Mouse (Mus musculus) bone marrow macrophage, adult 2 months (primary cell): ENCODE measurements at regions not wholly inside any gene's neighbourhood (a gene's known extent, or its start where the extent isn't known, plus 50 kb on each side); places are given as distances from the start of the nearest gene placed in this dataset.

ENCODE experiments used
- H3K27ac ChIP-seq: 2 replicates; pipeline ENCODE4 v1.5.1; 2012; ENCODE audit warnings: low read depth, low read length; ENCODE audit not compliant: insufficient read depth
- H3K4me1 ChIP-seq: 2 replicates; pipeline ENCODE4 v1.6.1; 2012; ENCODE audit warnings: low read length; ENCODE audit not compliant: control insufficient read depth, insufficient read depth
- H3K4me3 ChIP-seq: 2 replicates; pipeline ENCODE4 v1.5.1; 2012; ENCODE audit warnings: mild to moderate bottlenecking, low read length, moderate library complexity; ENCODE audit not compliant: insufficient read depth
- CTCF ChIP-seq: IDR thresholded peaks from 2 replicates; pipeline ENCODE4 v1.5.1; 2012; ENCODE audit warnings: low read depth, mild to moderate bottlenecking, low read length, moderate library complexity
- POLR2A ChIP-seq: IDR thresholded peaks from 2 replicates; pipeline ENCODE4 v1.6.1; 2012; ENCODE audit warnings: mild to moderate bottlenecking, low read depth, low read length, borderline replicate concordance

DNA sequence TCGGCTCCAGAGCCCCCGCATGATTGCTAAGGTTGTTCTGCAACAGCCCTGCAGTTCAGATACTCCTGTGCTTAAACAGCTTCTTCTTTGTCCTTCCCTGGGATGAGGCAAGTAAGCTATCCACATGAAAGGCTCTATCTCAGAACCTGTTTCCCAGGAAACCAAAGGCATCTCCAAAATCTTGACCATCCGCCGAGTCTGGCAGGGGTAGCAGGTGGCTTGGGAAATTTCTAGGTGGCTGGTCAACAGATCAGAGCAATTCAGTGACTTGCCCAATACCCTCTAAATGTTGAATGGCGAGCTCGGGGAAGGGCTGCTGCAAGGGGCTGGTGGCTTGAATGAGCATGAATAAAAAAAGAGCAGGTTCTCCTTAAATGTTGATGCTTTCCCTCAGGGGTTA, 229.7 kb upstream of the Mphosph6 start:
- H3K4me3 ChIP-seq: no peak overlapping the region
- no peak for TF ChIP-seq POLR2A
- no peak for TF ChIP-seq CTCF
- no peak overlapping the region for H3K27ac ChIP-seq
- no peaks in the 10 kb centered on the region for H3K4me1 ChIP-seq

DNA sequence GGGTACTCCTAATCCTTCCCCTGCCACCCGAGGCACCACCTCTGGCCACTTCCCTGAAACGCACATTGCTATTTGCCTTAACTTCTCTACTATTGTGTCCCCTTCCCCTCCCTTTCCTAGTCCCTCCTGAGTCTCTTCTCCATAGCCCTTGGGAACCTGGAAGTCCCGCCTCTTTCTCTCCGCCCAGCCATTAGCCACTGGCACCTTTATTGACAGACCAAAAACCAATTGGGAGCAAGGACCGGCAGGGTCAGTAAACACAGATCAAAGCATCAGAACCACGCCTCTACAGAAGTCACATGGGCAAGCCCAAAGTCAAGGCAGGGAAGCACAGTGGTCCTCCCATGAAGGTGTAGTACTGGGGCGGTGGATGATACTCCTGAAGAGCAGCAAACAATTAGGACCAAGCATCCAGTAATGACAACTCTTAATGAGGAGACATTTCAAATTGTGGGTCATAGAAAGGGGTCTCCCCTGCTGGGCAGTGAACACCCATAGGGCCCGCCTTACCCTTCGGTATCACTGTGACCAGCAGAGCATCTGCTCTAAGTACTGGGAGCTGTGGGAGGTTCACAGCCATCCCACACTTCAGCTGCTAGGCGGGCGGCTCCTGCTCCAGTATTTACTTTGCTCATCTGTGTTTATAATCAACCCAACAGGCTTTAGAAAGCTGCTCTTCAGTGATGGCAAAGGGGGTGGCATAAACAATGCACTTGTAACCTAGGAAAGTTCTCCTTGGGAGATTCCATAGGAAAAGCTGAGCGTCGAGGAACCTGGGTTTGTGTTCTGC, 226.5 kb upstream of the Mphosph6 start:
- Histone ChIP-seq H3K4me1 (no peaks in the 10 kb centered on the region), H3K27ac (no peak overlapping the region), H3K4me3 (no peak overlapping the region)
- no peak for TF ChIP-seq POLR2A
- no peak for TF ChIP-seq CTCF

DNA sequence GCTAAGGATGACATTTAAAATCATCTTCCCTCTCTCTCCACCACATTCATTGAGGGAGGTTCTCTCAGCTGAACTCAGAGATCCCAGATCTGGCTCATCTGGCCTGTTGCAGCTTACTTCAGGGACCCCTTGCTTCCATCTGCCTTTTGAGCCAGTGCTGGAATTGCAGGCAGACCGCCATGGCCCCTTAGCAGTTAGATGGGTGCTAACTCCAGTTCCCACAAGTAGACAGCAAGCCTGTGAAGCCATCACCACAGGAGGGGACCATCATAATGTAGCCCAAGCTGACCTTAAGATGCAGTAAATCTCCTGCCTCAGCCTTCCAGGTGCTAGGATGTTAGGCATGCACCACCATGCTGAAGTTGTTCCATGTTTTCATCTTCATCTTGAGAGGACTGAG, 221.7 kb upstream of the Mphosph6 start:
- H3K27ac ChIP-seq: no peak overlapping the region
- no peaks in the 10 kb centered on the region for H3K4me1 ChIP-seq

DNA sequence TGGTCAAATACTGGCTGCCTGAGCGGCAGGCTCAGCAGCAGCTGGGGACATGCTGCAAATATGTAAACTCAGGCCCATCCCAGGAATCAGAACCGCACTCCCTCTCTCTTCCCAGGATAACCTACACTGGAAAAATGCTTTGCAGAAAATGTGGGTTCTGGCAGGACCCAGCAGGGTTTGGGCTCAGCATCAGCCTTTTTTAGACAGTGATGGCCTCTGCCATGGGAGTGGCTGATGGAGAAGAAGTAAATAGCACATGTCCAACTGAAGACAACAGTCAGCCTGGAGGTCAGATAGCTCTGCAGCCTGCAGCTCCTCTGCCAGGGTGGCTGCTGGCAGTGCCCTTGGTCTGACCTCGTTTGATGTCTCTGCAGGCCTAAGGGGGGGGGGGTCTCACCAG, 220.2 kb upstream of the Mphosph6 start:
- Histone ChIP-seq H3K4me3 (no peak overlapping the region), H3K27ac (no peak overlapping the region), H3K4me1 (no peaks in the 10 kb centered on the region)
- TF ChIP-seq POLR2A: no peak
- TF ChIP-seq CTCF: no peak

More for the DNA sequence above, 221.7 kb upstream of the Mphosph6 start:
- TF ChIP-seq CTCF (no peak), POLR2A (no peak)
- H3K4me3 ChIP-seq: no peak overlapping the region

DNA sequence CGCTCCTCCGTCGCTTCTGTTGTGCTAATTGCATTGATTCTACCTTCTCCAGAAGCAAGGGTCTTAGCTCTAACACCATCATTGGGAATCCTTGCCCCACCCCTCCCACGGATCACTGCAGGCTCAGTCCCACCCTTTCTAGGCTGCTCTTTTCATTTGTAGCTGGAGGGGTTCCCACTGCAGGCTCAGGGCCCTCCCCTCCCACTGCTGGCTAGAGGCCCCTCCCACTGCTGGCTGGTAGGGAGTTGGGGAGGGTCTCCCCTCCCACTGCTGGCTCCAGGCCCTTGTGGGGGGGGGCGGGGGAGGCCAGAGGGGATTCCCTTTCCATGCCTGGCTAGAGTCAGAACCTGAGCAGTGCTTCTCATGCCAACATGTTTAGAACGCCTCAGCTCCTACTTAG, 215.5 kb upstream of the Mphosph6 start:
- TF ChIP-seq CTCF (no peak), POLR2A (no peak)
- Histone ChIP-seq H3K27ac (no peak overlapping the region), H3K4me1 (no peaks in the 10 kb centered on the region), H3K4me3 (no peak overlapping the region)

DNA sequence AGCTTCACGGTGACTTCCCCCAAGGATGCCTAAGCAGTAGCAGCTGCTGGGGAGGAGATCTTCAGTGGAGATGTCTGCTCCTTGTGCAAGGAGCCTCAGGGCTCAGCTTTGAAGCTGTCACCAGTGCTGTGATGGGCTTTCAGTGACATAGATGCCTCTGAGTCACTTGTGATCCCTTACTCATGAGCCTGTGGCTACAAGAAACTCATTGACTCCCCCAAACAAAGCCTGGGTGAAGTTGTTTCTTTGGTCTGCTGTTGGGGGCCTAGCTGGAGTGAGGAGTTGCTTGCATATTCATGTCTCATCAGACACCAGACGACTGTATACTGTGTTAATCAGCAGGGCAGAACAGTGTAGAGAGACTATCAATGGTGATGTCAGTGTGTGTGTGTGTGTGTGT, 203.4 kb upstream of the Mphosph6 start:
- no peak overlapping the region for H3K27ac ChIP-seq
- H3K4me1 ChIP-seq: no peaks in the 10 kb centered on the region
- TF ChIP-seq POLR2A (no peak), CTCF (no peak)
- no peak overlapping the region for H3K4me3 ChIP-seq

DNA sequence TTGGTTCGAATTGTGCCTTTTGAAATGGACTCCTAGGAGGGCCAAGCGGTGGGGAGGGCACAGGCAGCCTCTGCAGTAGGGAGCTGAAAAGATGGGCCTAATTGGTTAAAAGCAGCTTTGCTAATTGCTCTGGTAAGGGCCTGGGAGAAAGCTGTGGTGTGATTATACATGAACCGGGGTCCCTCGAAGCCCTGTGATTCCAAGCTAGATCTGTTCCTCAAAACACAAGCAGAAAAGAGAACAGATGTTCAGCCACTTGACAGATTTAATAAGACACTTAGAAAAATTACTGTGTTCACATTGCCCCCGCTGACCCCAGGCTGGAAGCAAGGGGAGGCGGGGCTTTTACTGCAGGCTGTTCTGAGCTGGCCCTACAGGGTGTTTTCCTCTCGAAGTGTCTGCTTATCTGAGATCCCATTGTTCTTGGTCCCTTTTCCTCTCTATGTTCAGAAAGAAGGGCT, 202.7 kb upstream of the Mphosph6 start:
- no peak for TF ChIP-seq POLR2A
- TF ChIP-seq CTCF: no peak
- Histone ChIP-seq H3K27ac (no peak overlapping the region), H3K4me3 (no peak overlapping the region), H3K4me1 (no peaks in the 10 kb centered on the region)

DNA sequence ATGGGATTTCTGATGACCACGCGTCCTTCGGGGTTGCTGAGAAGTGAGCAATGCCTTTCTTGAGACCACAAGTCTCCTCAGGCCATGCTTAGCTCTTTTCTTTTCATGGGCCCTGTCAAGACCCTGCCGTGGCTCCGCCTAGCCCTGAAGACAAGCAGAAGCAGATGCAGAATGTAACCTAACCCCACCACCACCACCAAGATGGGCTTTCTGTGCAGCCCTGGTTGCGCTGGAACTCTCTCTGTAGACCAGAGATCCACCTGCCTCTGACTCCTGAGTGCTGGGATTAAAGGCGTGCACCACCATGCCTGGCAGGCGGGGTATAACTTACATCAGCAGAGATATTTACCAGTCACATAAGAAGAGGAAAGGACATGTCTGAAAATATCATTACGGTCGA, 199.4 kb upstream of the Mphosph6 start:
- TF ChIP-seq POLR2A: no peak
- TF ChIP-seq CTCF: no peak
- Histone ChIP-seq H3K27ac (no peak overlapping the region), H3K4me3 (no peak overlapping the region), H3K4me1 (no peaks in the 10 kb centered on the region)

DNA sequence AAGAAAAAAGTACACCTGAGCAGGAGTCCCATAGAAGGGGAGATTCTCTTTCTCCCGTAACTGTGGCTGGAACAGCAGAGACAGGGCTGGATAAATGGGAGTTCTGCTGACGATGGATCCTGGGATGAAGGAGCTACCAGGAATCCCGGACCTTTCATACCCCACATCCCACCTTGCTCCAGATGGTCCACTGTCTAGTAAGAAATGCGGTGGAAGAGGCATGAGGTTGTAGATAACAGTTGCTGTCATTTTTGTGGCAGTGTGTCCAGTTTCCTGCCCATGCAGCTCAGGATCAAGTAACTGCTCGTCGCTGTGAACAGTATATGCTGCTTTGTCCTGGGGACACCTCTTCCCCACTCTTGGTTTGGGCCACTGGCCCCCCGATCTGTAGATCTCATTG, 190.1 kb upstream of the Mphosph6 start:
- TF ChIP-seq POLR2A (no peak), CTCF (no peak)
- no peak overlapping the region for H3K27ac ChIP-seq
- H3K4me1 ChIP-seq: no peaks in the 10 kb centered on the region
- no peak overlapping the region for H3K4me3 ChIP-seq

DNA sequence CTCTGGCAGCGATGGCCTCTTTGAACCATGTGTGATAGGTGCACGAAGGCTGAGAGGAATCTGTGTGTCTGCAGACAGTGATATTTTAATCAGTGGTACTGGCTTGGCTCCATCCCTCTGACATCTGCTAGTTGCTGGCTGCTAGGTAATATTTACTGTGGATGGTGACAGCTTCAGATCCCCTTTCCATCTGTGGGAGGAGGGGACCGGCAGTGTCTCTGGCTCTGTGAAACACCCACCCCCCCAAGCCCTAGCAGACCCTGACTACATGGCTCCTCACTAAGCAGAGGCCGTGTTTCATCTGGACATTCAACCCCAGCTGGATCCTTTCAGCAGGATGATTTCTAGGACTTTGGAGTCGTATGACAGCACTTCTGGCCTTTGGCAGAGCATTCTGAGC, 187.0 kb upstream of the Mphosph6 start:
- H3K4me3 ChIP-seq: no peak overlapping the region
- no peak overlapping the region for H3K27ac ChIP-seq
- no peaks in the 10 kb centered on the region for H3K4me1 ChIP-seq
- TF ChIP-seq POLR2A: no peak
